Mouse (Mus musculus) brain, embryonic 14.5 days (tissue): ENCODE results near the gene Galt.

Experiments
- CTCF ChIP-seq: fragments of 200-500 bp; IDR thresholded peaks from 2 replicates; pipeline ENCODE4 v1.5.1; 2012; ENCODE audit warnings: inconsistent platforms, mild to moderate bottlenecking, moderate library complexity, borderline replicate concordance; ENCODE audit not compliant: insufficient read depth, insufficient read length; ENCODE audit errors: extremely low read depth
- POLR2A ChIP-seq: fragments of 200-500 bp; IDR thresholded peaks from 2 replicates; pipeline ENCODE4 v1.6.1; 2012; ENCODE audit warnings: mild to moderate bottlenecking, inconsistent platforms, borderline replicate concordance; ENCODE audit not compliant: poor library complexity, insufficient read depth, insufficient read length, severe bottlenecking; ENCODE audit errors: extremely low read depth

GRCm38 (mm10) chr4:41739260-41739659 lies 15.8 kb upstream of the Galt start:
- TF ChIP-seq CTCF (no peak), POLR2A (no peak)
